Mouse (Mus musculus): ENCODE data around the gene Six6. TPM values are rescaled to one million over a fixed set of nuclear protein-coding genes. Genes with fewer than 3 reads are reported as not detected.

The Six6 gene
- polyA plus RNA-seq, 1 experiment from 2014 or later = 0.08 TPM

DNA sequence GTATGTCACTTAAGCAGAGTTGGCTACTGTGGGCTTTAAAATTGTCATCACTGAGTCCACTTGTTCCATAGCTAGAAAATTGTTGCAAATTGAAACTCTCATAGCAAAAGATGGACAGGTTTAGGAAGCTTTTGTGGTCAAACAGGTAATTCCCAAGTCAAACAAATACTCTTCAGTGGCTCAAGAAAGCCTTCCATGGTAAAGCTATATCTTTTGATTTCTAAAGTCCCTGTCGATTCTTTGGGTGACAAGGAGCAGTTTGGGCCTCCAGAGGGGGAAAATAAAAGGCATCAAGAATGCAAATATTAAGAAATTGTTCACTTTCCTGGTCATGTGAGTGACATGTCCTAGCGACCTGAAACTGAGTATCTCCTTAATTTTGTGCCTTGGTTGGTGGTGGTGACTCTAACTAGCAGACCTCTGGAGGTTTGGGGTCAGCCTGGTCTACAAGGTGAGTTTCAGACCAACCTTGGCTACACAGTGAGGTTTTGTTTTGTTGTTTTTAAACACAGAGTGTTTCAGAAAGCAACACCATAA is 4.0 kb downstream of the Six6 start:
- Histone ChIP-seq H3K36me3 (no peaks in the 10 kb centered on the region), H3K9ac (no peak overlapping the region), H3K27ac (replicated peaks) (no peak overlapping the region), H3K27me3 (peaks cover 98% of the 10 kb centered on the region), H3K4me1 (peaks cover 26% of the 10 kb centered on the region), H3K4me3 (replicated peaks) (no peak overlapping the region), H3K4me2 (replicated peaks) (no peak overlapping the region), H3K9me3 (replicated peaks) (no peaks in the 10 kb centered on the region)
- no peak for ATAC-seq (ENCODE audit: insufficient number of reproducible peaks, low FRiP score, low TSS enrichment, low read depth)
- 6% methylated on average over 2 of the region's 2 CpGs for WGBS

DNA sequence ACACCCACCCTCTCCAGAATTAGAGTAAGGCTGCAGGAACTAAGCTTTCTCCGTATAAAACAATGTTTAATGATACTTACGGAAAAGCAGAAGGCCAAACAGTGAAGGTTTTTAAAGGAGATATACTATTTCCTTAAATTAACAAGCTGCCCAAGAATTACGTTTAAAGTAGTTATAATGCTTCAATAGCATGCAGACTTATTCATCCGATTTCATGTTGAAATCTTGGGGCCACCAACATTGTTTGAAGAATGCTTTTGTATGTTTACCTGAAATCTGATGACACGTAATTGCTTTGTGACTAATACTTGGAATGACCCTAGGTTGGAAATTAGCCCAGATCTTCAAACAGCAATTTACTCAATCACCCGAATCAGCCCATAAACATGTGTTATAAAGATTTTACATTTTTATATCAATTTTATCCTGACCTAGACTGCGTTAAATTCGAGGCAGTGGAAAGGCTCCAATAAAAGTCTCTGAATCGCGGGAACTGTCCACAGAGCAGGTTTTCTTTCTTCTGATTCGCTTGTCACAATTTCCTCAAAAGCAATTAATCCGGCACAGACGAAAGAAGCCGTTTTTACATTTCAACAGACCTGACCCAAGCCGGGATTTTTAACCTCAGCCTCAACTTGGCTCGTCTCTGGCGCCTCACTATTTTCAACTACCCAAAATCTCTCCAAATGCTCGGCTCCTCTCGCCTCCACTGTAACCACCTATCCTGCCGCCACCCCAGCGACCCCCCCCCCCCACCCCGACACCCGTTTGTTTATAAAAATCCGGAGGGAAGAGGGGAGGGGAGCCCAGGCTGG is 4.9 kb downstream of the Six6 start:
- ATAC-seq (ENCODE audit: insufficient number of reproducible peaks, low FRiP score, low TSS enrichment, low read depth) = no peak

GRCm38 (mm10) chr12:72945301-72946063 is 5.8 kb downstream of the Six6 start:
- peaks cover 12% of the 10 kb centered on the region for H3K4me1 ChIP-seq
- H3K9me3 ChIP-seq (replicated peaks) = no peaks in the 10 kb centered on the region
- peak overlapping the region; percentile 77 for H3K4me2 ChIP-seq (replicated peaks)
- H3K4me3 ChIP-seq (replicated peaks) = peak overlapping the region; percentile 44
- under 1% methylated on average over 66 of the region's 89 CpGs for WGBS
- H3K27ac ChIP-seq (replicated peaks) = no peak overlapping the region
- H3K36me3 ChIP-seq = no peaks in the 10 kb centered on the region
- ATAC-seq (ENCODE audit: insufficient number of reproducible peaks, low FRiP score, low TSS enrichment, low read depth) = no peak
- peaks cover 92% of the 10 kb centered on the region for H3K27me3 ChIP-seq
- 0 out of 2 replicates have a peak overlapping the region, but pooled peaks have one; percentile 9 for H3K9ac ChIP-seq

More for the DNA sequence above, 4.9 kb downstream of the Six6 start:
- H3K36me3 ChIP-seq = no peaks in the 10 kb centered on the region
- H3K4me2 ChIP-seq (replicated peaks) = peak overlapping the region; percentile 77
- no peak overlapping the region for H3K27ac ChIP-seq (replicated peaks)
- H3K4me1 ChIP-seq = peaks cover 20% of the 10 kb centered on the region
- no peak overlapping the region for H3K9ac ChIP-seq
- H3K4me3 ChIP-seq (replicated peaks) = peak overlapping the region; percentile 44
- no peaks in the 10 kb centered on the region for H3K9me3 ChIP-seq (replicated peaks)
- H3K27me3 ChIP-seq = peaks cover 94% of the 10 kb centered on the region
- 2% methylated on average over 24 of the region's 24 CpGs for WGBS

- no peak overlapping the region for H3K27ac ChIP-seq (replicated peaks)
- H3K9me3 ChIP-seq (replicated peaks) = no peaks in the 10 kb centered on the region
- no peak overlapping the region for H3K9ac ChIP-seq
- ATAC-seq (ENCODE audit: insufficient number of reproducible peaks, low FRiP score, low TSS enrichment, low read depth) = no peak
- peak overlapping the region; percentile 77 for H3K4me2 ChIP-seq (replicated peaks)
- peaks cover 86% of the 10 kb centered on the region for H3K27me3 ChIP-seq
- peaks cover 12% of the 10 kb centered on the region for H3K4me1 ChIP-seq
- no peaks in the 10 kb centered on the region for H3K36me3 ChIP-seq
- 11% methylated on average over 8 of the region's 8 CpGs for WGBS
- peak overlapping the region; percentile 44 for H3K4me3 ChIP-seq (replicated peaks)
Measured at GRCm38 (mm10) chr12:72946064-72946395, 6.3 kb downstream of the Six6 start.

- H3K4me3 ChIP-seq (replicated peaks) = no peak overlapping the region
- no peak overlapping the region for H3K4me2 ChIP-seq (replicated peaks)
- H3K4me1 ChIP-seq = peaks cover 12% of the 10 kb centered on the region
- ATAC-seq (ENCODE audit: insufficient number of reproducible peaks, low FRiP score, low TSS enrichment, low read depth) = no peak
- H3K9me3 ChIP-seq (replicated peaks) = no peaks in the 10 kb centered on the region
- peaks cover 82% of the 10 kb centered on the region for H3K27me3 ChIP-seq
- no peak overlapping the region for H3K9ac ChIP-seq
- H3K27ac ChIP-seq (replicated peaks) = no peak overlapping the region
- no peaks in the 10 kb centered on the region for H3K36me3 ChIP-seq
Measured at GRCm38 (mm10) chr12:72946805-72947204, 7.1 kb downstream of the Six6 start.

DNA sequence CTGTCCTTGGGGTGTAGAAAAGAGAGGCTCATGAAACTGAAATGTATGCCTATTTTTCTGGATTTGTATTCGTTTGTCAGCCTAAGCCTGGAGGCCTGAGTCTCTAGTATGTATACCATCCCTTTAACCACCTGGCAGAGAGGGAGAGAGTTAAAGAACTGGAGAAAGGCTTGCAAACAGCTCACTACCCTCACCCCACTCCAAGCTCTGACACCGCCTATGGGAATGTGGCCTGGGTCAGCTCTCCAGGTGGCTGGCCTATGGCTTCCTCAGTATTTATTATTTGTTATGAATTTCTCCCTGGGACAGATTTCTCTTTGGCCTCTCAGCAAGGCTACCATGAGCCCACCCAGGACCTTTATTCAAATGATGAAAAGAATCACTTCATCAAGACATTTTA is 7.6 kb downstream of the Six6 start:
- Histone ChIP-seq H3K36me3 (no peaks in the 10 kb centered on the region), H3K4me2 (replicated peaks) (no peak overlapping the region), H3K4me1 (peaks cover 12% of the 10 kb centered on the region), H3K4me3 (replicated peaks) (no peak overlapping the region), H3K27me3 (peaks cover 77% of the 10 kb centered on the region), H3K9ac (no peak overlapping the region), H3K9me3 (replicated peaks) (no peaks in the 10 kb centered on the region), H3K27ac (replicated peaks) (no peak overlapping the region)
- 29% methylated on average over 2 of the region's 2 CpGs for WGBS
- ATAC-seq (ENCODE audit: insufficient number of reproducible peaks, low FRiP score, low TSS enrichment, low read depth) = no peak

DNA sequence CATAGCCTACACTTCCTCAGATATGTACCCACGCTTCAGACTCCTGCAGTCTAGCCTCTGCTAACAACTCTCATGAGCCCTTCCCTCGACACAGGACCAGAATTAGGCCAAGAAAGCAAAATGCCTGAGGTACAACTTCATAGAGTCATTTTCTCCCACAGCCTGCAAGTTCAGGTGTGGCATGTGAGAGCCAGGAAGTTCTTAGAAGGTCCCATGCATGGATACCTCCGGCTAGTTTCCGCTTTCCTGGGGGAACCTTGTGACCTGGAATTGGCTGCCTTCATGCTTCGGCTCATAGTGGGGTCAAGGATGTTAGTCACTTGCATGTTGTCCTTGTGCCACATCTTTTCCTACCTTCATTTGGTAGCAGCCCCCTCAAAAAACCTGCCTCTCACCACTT is 13.4 kb downstream of the Six6 start:
- no peak overlapping the region for H3K27ac ChIP-seq (replicated peaks)
- no peak for ATAC-seq (ENCODE audit: insufficient number of reproducible peaks, low FRiP score, low TSS enrichment, low read depth)
- no peak overlapping the region for H3K4me3 ChIP-seq (replicated peaks)
- no peak overlapping the region for H3K9ac ChIP-seq
- H3K27me3 ChIP-seq = peaks cover 22% of the 10 kb centered on the region
- no peaks in the 10 kb centered on the region for H3K9me3 ChIP-seq (replicated peaks)
- no peaks in the 10 kb centered on the region for H3K36me3 ChIP-seq
- H3K4me1 ChIP-seq = no peaks in the 10 kb centered on the region
- H3K4me2 ChIP-seq (replicated peaks) = no peak overlapping the region
- 83% methylated on average over 5 of the region's 5 CpGs for WGBS

DNA sequence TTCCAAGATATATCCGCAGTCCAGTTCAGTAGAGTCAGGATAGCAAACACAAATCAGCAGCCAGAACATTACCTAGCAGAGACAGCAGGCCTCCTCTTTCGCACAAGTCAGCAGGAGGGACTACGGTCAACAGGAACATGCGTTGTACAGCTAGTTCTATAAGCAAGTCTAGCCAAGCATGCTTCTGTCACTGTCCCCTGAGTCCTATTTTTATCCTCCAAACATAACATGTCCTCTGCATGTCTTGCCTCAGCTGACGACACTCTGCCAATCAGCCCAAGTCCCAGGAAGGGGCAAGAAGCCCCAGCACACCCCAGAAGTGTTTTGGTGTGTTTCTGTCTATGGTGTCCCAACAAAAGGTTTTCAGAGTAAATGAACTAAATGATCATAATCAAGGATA is 14.2 kb downstream of the Six6 start:
- no peaks in the 10 kb centered on the region for H3K36me3 ChIP-seq
- no peak overlapping the region for H3K9ac ChIP-seq
- H3K4me2 ChIP-seq (replicated peaks) = no peak overlapping the region
- no peak overlapping the region for H3K27ac ChIP-seq (replicated peaks)
- 82% methylated on average over 5 of the region's 5 CpGs for WGBS
- no peaks in the 10 kb centered on the region for H3K9me3 ChIP-seq (replicated peaks)
- ATAC-seq (ENCODE audit: insufficient number of reproducible peaks, low FRiP score, low TSS enrichment, low read depth) = no peak
- peaks cover 18% of the 10 kb centered on the region for H3K27me3 ChIP-seq
- H3K4me3 ChIP-seq (replicated peaks) = no peak overlapping the region
- no peaks in the 10 kb centered on the region for H3K4me1 ChIP-seq

GRCm38 (mm10) chr12:72954906-72955305 is 15.2 kb downstream of the Six6 start:
- no peaks in the 10 kb centered on the region for H3K4me1 ChIP-seq
- ATAC-seq (ENCODE audit: insufficient number of reproducible peaks, low FRiP score, low TSS enrichment, low read depth) = no peak
- no peaks in the 10 kb centered on the region for H3K9me3 ChIP-seq (replicated peaks)
- no peak overlapping the region for H3K4me2 ChIP-seq (replicated peaks)
- H3K9ac ChIP-seq = no peak overlapping the region
- WGBS = 52% methylated on average over 4 of the region's 4 CpGs
- H3K36me3 ChIP-seq = no peaks in the 10 kb centered on the region
- H3K27me3 ChIP-seq = peaks cover 10% of the 10 kb centered on the region; the same call in 1 of the 2 replicates
- H3K27ac ChIP-seq (replicated peaks) = no peak overlapping the region
- no peak overlapping the region for H3K4me3 ChIP-seq (replicated peaks)

DNA sequence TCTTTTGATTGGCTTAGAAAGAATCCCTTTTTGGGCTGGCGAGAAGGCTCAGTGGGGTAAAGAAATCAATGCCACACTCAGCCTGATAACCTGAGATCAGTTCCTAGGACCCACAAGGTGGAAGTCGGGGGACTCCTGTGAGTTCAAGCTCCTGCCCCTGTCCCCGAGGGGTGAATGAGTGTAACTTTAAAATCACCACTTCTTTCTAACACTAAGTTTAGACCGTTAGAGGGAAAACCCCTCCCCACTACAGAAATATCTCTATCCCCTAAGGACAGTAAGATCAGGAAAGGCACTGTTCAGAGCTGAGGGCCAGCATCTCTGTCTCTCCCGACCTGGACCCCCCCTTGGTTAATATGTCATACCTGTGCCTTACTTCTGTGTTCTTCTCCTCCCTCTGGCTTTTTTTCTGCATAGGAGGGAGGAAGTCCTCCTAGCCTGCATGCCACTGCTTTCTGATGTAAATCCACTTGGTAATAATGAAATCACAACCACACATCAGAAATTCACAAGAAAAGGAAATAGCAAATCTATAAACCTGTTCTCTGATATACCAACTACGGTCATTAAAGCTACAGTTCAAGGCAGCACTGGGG is 18.2 kb downstream of the Six6 start:
- no peak for ATAC-seq (ENCODE audit: insufficient number of reproducible peaks, low FRiP score, low TSS enrichment, low read depth)
- H3K9me3 ChIP-seq (replicated peaks) = no peaks in the 10 kb centered on the region
- 59% methylated on average over 6 of the region's 6 CpGs for WGBS

DNA sequence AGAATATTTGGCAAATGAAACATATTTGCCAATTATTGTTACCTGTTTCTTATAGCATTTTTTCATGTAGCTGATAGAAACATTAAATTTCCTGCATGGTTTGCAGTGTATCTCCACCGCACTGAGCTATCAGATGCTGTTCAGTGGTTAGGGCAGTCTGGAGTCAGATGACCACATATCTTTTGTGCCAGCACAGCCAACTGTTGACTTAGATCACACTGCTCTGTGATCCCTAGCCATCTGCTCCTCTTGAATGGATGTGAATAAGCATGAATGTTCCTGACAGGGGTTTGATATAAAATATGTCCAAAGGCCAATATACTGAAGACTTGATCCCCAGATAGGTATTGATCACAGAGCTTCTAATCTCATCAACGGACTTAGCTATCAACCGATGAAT is 18.8 kb downstream of the Six6 start:
- no peaks in the 10 kb centered on the region for H3K4me1 ChIP-seq
- no peak overlapping the region for H3K4me3 ChIP-seq (replicated peaks)
- H3K9me3 ChIP-seq (replicated peaks) = no peaks in the 10 kb centered on the region
- no peak overlapping the region for H3K27ac ChIP-seq (replicated peaks)
- H3K9ac ChIP-seq = no peak overlapping the region
- H3K27me3 ChIP-seq = 0 out of 2 replicates have a peak, but pooled peaks cover 2% of the 10 kb centered on the region
- no peaks in the 10 kb centered on the region for H3K36me3 ChIP-seq
- WGBS = 89% methylated on average over 3 of the region's 3 CpGs
- no peak overlapping the region for H3K4me2 ChIP-seq (replicated peaks)
- ATAC-seq (ENCODE audit: insufficient number of reproducible peaks, low FRiP score, low TSS enrichment, low read depth) = no peak

More for the DNA sequence above, 18.2 kb downstream of the Six6 start:
- H3K4me1 ChIP-seq = no peaks in the 10 kb centered on the region
- H3K27me3 ChIP-seq = 0 out of 2 replicates have a peak, but pooled peaks cover 2% of the 10 kb centered on the region
- H3K9ac ChIP-seq = no peak overlapping the region
- no peak overlapping the region for H3K4me2 ChIP-seq (replicated peaks)
- no peaks in the 10 kb centered on the region for H3K36me3 ChIP-seq
- no peak overlapping the region for H3K4me3 ChIP-seq (replicated peaks)
- no peak overlapping the region for H3K27ac ChIP-seq (replicated peaks)

All from embryonic facial prominence, embryonic 15.5 days (tissue).